Mouse (Mus musculus) heart, embryonic 11.5 days (tissue): ENCODE results near the gene Fam208b. TPM values are rescaled to one million over a fixed set of nuclear protein-coding genes. Genes with fewer than 3 reads are reported as not detected.
A peak's percentile ranks its signal among the peaks of the same experiment; 100 is the strongest.

Source experiments
- ATAC-seq: fragments of 200-750 bp; cut with Nextera tagmentation; replicated peaks from 2 replicates; pipeline ENCODE4 v1.8.0; 2017; ENCODE audit warnings: moderate library complexity; ENCODE audit not compliant: insufficient number of reproducible peaks, low FRiP score, low TSS enrichment
- H3K27ac ChIP-seq: fragments of 300-500 bp; sonication (generic); 2 replicates; pipeline ENCODE4 v1.5.1; 2014; ENCODE audit warnings: mild to moderate bottlenecking, low read depth, low read length
- H3K27me3 ChIP-seq: fragments of 300-500 bp; sonication (generic); 2 replicates; pipeline ENCODE4 v1.6.1; 2014; ENCODE audit warnings: mild to moderate bottlenecking, low read length, mixed read lengths; ENCODE audit not compliant: control insufficient read depth, insufficient read depth
- H3K36me3 ChIP-seq: fragments of 300-500 bp; sonication (generic); 2 replicates; pipeline ENCODE4 v1.6.1; 2014; ENCODE audit warnings: mild to moderate bottlenecking, low read length, moderate library complexity, mixed read lengths; ENCODE audit not compliant: control insufficient read depth, insufficient read depth
- H3K4me1 ChIP-seq: fragments of 300-500 bp; sonication (generic); 2 replicates; pipeline ENCODE4 v1.6.1; 2014; ENCODE audit warnings: low read length; ENCODE audit not compliant: control insufficient read depth, insufficient read depth
- H3K4me2 ChIP-seq: fragments of 300-500 bp; sonication (generic); 2 replicates; pipeline ENCODE4 v1.6.1; 2014; ENCODE audit warnings: mild to moderate bottlenecking, moderate library complexity
- H3K4me3 ChIP-seq: fragments of 300-500 bp; sonication (generic); 2 replicates; pipeline ENCODE4 v1.5.1; 2014; ENCODE audit warnings: low read depth, low read length
- H3K9ac ChIP-seq: fragments of 300-500 bp; sonication (generic); 2 replicates; pipeline ENCODE4 v1.6.1; 2014; ENCODE audit warnings: mild to moderate bottlenecking, low read depth, low read length, moderate library complexity
- H3K9me3 ChIP-seq: fragments of 300-500 bp; sonication (generic); replicated peaks from 2 replicates; pipeline ENCODE4 v1.6.1; 2016; ENCODE audit warnings: low read length; ENCODE audit not compliant: control insufficient read depth
- WGBS: fragments of 180-500 bp; shearing (Covaris S2); extraction: QIAGEN DNeasy Blood & Tissue Kit; methylation state at CpG from one replicate; pipeline ENCODE4 v1.1.7; 2014; ENCODE audit not compliant: insufficient replicate concordance; 5-methylcytosine and 5-hydroxymethylcytosine counted together
- polyA plus RNA-seq: library from polyadenylated mRNA; unstranded; fragments of >200 nt; fragmentation: Nextera tagmentation; extraction: Ambion mirVana; gene quantifications from 2 replicates; pipeline ENCODE4 v1.2.1, GENCODE M21; 2014

Fam208b gene
- polyA plus RNA-seq, 1 experiment from 2014 or later: 16.0 TPM

DNA sequence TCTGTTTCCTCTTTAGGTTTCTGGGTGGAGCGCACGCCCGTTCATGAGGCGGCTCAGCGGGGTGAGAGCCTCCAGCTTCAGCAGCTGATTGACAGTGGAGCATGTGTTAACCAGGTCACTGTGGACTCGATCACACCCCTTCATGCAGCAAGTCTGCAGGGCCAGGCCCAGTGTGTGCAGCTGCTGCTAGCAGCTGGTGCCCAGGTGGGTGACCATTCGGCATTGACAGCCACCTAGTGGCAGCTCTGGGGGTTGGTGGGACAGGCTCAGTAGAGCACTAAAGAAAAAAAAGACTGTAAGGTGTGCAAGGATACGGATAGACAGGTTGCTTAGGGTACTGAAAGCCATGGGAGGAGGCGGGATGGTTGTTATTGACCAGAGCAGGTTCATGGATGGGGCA, 31.1 kb upstream of the Fam208b start:
- Histone ChIP-seq H3K27me3 (no peaks in the 10 kb centered on the region), H3K4me3 (no peak overlapping the region), H3K27ac (no peak overlapping the region), H3K9ac (no peak overlapping the region), H3K36me3 (no peaks in the 10 kb centered on the region), H3K9me3 (no peaks in the 10 kb centered on the region), H3K4me1 (no peaks in the 10 kb centered on the region), H3K4me2 (no peak overlapping the region)
- WGBS: 73% methylated on average over 9 of the region's 9 CpGs
- no peak for ATAC-seq

GRCm38 (mm10) chr13:3636797-3637196, 25.9 kb upstream of the Fam208b start:
- ATAC-seq: no peak
- H3K4me1 ChIP-seq: 0 out of 2 replicates have a peak, but pooled peaks cover 3% of the 10 kb centered on the region
- 47% methylated on average over 11 of the region's 11 CpGs for WGBS
- H3K27ac ChIP-seq: no peak overlapping the region
- no peaks in the 10 kb centered on the region for H3K36me3 ChIP-seq
- H3K4me3 ChIP-seq: no peak overlapping the region
- H3K9me3 ChIP-seq: no peaks in the 10 kb centered on the region
- no peaks in the 10 kb centered on the region for H3K27me3 ChIP-seq
- H3K9ac ChIP-seq: no peak overlapping the region
- H3K4me2 ChIP-seq: no peak overlapping the region

DNA sequence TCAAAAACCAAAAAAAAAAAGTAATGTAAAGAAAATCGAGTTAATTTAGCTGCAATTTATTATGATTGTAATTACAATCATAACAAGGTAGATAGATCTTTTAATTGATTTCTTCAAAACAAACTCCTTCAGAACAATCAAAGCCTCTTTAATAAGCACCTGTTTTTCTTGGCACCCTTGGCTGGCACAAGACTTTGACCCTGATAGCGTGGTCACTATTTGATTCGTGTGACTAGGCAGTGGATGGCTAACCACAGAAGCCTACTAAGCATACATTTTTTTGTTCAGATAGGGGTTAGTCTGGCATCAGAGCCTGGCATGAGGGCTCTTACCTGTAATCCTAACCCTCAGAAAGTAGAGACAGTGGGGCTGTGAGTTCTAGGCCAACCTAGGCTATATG, 24.2 kb upstream of the Fam208b start:
- Histone ChIP-seq H3K9me3 (no peaks in the 10 kb centered on the region), H3K4me3 (no peak overlapping the region), H3K4me2 (no peak overlapping the region), H3K27me3 (no peaks in the 10 kb centered on the region), H3K27ac (no peak overlapping the region), H3K4me1 (0 out of 2 replicates have a peak, but pooled peaks cover 3% of the 10 kb centered on the region), H3K36me3 (no peaks in the 10 kb centered on the region), H3K9ac (no peak overlapping the region)
- 87% methylated on average over 3 of the region's 3 CpGs for WGBS
- no peak for ATAC-seq

DNA sequence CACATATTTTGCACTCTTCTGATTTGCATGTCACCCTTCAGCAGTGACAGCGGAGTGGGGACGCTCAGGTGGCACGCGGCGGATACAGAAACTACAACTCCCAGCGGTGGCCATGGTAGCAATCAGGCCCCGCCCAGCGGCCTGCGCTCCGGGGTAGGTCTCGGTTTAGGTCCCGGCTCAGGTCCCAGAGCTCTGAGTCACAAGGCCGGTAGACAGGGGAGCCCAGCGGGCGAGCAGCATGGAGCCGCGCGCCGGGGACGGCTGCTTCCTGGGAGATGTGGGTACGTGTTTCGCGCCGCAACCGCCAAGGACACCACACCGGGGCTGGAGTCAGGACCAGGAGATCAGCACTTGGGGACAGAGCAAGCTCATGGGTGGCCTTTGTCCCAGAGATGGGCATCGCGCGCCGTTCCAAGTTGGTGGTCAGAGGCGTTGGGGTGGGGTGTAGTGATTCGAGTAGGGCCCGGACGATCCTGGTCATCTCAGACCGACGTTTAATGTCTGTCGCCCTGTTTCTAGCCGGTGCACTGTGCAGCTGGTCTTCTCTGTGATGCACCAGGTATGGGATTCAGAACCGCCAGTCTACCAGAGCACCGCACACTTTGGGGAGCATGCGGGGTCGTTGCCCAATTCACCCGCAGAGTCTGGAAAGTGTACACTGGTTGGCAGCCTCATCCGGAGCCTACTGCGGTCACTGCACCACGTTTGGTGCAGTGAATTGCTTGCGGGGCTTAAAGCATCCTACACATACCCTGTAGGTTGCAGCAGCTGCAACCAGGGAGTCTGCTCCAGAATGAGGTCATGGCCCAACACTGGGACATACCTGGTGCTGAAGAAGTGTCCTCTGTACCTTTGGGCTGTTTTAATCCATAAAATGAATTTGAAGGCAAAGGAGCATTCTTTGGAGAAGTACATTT, 23.2 kb upstream of the Fam208b start, which contains the start of gene Asb13:
Asb13 (plus strand) TSS at position 138 of the 917 bp plus-strand sequence.
- peak within 1 kb of the TSS; percentile 86 for H3K4me2 ChIP-seq
- no peak within 1 kb of the TSS for H3K27ac ChIP-seq
- WGBS: 1% methylated on average over 47 of the region's 47 CpGs
- H3K9ac ChIP-seq: peak within 1 kb of the TSS; percentile 76
- H3K9me3 ChIP-seq: no peaks in the 10 kb centered on the region
- ATAC-seq: peak; percentile 89
- peak within 1 kb of the TSS; percentile 73 for H3K4me3 ChIP-seq
- H3K4me1 ChIP-seq: 0 out of 2 replicates have a peak, but pooled peaks cover 3% of the 10 kb centered on the region
- no peaks in the 10 kb centered on the region for H3K27me3 ChIP-seq
- no peaks in the 10 kb centered on the region for H3K36me3 ChIP-seq

DNA sequence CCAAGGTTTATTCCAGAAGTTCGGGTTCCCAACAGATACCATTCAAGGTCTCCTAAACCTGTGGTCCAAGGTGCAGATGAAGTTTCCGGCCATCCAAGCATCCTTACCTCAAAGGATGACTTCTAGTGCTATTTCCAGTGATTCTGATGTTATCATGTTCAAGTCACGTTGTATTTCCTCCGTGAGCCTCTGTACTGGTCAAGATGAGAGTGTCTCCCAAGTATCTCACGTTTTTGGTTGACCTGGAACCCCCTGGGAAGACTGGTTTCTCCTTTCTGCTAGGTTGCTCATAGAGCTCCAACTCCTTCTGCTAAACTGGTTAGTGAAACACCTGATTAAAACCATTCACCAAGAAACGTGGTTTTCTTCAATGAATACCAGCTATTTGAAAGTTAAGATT, 22.2 kb upstream of the Fam208b start:
- Histone ChIP-seq H3K27ac (no peak overlapping the region), H3K9me3 (no peaks in the 10 kb centered on the region), H3K36me3 (no peaks in the 10 kb centered on the region), H3K4me3 (no peak overlapping the region), H3K9ac (no peak overlapping the region), H3K4me1 (0 out of 2 replicates have a peak, but pooled peaks cover 3% of the 10 kb centered on the region), H3K4me2 (no peak overlapping the region), H3K27me3 (no peaks in the 10 kb centered on the region)
- WGBS: 29% methylated on average over 6 of the region's 6 CpGs
- ATAC-seq: no peak

- Histone ChIP-seq H3K27me3 (no peaks in the 10 kb centered on the region), H3K9ac (no peak overlapping the region), H3K9me3 (no peaks in the 10 kb centered on the region), H3K4me3 (no peak overlapping the region), H3K27ac (no peak overlapping the region), H3K4me1 (0 out of 2 replicates have a peak, but pooled peaks cover 3% of the 10 kb centered on the region), H3K36me3 (no peaks in the 10 kb centered on the region), H3K4me2 (no peak overlapping the region)
- WGBS: 82% methylated on average over 9 of the region's 9 CpGs
- no peak for ATAC-seq
Measured at GRCm38 (mm10) chr13:3632551-3632950, 21.6 kb upstream of the Fam208b start.

DNA sequence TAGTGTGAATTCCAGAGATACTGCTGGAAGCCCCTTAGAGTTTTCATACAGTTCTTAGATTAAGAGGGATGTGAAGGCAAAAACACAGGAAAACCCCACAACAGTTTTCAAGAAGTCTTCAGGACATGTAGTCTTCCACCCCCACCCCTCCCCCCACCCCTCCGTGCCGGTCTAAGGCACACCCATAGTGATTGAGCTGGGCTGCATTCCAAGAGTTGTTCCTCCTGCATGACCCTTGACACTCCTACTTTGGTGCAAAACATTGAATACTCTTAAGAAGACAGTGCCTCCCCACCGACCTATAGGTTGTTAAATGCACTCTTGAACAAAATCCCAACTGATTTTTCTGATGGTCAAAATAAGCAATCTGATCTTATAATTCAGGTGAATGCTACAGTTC, 17.2 kb upstream of the Fam208b start:
- no peak for ATAC-seq
- H3K4me1 ChIP-seq: no peaks in the 10 kb centered on the region
- no peaks in the 10 kb centered on the region for H3K36me3 ChIP-seq
- H3K4me2 ChIP-seq: no peak overlapping the region
- 23% methylated on average over 3 of the region's 3 CpGs for WGBS
- no peak overlapping the region for H3K27ac ChIP-seq
- H3K27me3 ChIP-seq: no peaks in the 10 kb centered on the region
- no peak overlapping the region for H3K4me3 ChIP-seq
- no peak overlapping the region for H3K9ac ChIP-seq
- no peaks in the 10 kb centered on the region for H3K9me3 ChIP-seq

DNA sequence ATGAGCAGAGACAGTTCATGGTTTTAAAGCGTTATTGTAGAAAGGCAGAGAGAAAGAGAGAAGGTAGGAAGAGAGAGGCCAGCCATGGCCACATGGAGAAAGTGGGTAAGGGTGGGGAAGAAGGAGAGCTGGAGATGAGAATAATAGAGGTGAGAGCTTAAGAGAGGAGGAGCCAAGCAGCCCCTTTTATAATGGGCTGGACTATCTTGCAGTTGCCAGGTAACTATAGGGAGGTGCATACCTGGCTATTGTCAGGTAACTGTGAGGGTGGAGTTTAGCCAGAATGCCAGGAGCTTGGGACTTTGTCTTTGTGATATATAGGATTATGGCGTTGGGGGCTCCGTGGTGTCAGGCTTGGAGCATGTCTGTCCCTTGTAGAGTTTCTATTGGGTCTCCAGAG, 16.2 kb upstream of the Fam208b start:
- ATAC-seq: no peak
- no peak overlapping the region for H3K27ac ChIP-seq
- H3K9me3 ChIP-seq: no peaks in the 10 kb centered on the region
- H3K27me3 ChIP-seq: no peaks in the 10 kb centered on the region
- no peak overlapping the region for H3K9ac ChIP-seq
- WGBS: 51% methylated on average over 3 of the region's 3 CpGs
- H3K4me3 ChIP-seq: no peak overlapping the region
- no peaks in the 10 kb centered on the region for H3K4me1 ChIP-seq
- no peak overlapping the region for H3K4me2 ChIP-seq
- no peaks in the 10 kb centered on the region for H3K36me3 ChIP-seq
